In the genomic region with DNA sequence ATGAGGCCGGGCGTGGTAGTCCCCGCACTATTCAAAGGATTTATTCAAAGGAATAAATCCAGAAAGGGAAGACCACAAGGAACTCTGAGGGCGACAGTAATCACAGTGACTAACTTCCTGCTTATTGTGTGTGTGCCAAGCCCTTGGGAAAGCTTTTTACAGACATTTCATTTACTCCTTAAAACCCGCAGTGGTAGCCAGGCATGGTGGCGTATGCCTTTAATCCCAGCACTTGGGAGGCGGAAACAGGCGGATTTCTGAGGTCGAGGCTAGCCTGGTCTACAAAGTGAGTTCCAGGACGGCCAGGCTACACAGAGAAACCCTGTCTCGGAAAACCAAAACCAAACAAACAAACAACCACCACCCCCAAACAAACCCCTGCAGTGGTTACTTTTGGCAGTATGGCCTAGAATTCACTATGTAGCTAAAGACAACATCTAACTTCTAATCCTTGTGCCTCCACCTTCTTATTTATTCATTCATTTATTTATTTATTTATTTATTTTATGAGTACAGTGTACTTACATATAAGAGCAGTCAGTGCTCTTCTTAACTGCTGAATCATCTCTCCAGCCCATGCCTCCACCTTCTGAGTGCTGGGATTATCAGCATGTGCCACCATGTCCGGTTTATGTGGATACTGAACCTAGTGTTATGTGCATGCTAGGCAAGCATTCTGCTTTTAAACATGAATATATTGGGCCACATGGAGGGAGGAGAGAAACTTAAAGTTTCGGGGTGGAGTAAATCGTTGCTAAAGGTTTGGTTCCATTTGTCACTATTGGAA, we compare ENCODE assay signal across 22 mouse cellular contexts.
A peak's percentile ranks its signal among the peaks of the same experiment; 100 is the strongest.
DNase-seq lines count a peak whose midpoint lies in the region; ATAC-seq and TF ChIP-seq lines count a peak whose summit lies in the region.
"Had no signal": no experiment of that assay in that cellular context is flagged by ENCODE, and none has a peak within 500 bp of the region (broad histone marks: within the 10 kb centered on the region; RNA-seq: fewer than 3 reads in every experiment).

No protein-coding gene starts in this region.

- no peak overlapping the region for H3K4me3 ChIP-seq in liver, postnatal 0 days (ENCODE audit: low read depth, low read length)
- H3K4me3 ChIP-seq: embryonic facial prominence, embryonic 12.5 days; heart, embryonic 12.5 days; limb, embryonic 12.5 days; midbrain, embryonic 12.5 days; neural tube, embryonic 13.5 days had no signal

- H3K36me3 ChIP-seq in liver, postnatal 0 days (replicated peaks; ENCODE audit: insufficient read depth, low read length), result no peaks in the 10 kb centered on the region
- H3K36me3 ChIP-seq: embryonic facial prominence, embryonic 12.5 days; midbrain, embryonic 12.5 days; neural tube, embryonic 13.5 days had no signal

- peak; percentile 56; the same call in 1 of the 2 replicates for ATAC-seq in liver, postnatal 0 days
- ATAC-seq: forebrain, postnatal 0 days; hindbrain, embryonic 16.5 days; intestine, postnatal 0 days had no signal

- no peak overlapping the region for H3K4me2 ChIP-seq in liver, postnatal 0 days (ENCODE audit: low read depth, low read length)
- H3K4me2 ChIP-seq: embryonic facial prominence, embryonic 12.5 days; heart, embryonic 12.5 days; limb, embryonic 12.5 days; lung, embryonic 14.5 days; midbrain, embryonic 12.5 days; neural tube, embryonic 13.5 days had no signal

- TF ChIP-seq CTCF in brain, embryonic 14.5 days (IDR thresholded peaks at IDR 0.05; ENCODE audit: borderline replicate concordance, extremely low read depth, insufficient read depth, insufficient read length), result no peak
- no peak for TF ChIP-seq CTCF in liver, postnatal 0 days (IDR thresholded peaks at IDR 0.05; ENCODE audit: low read depth)

- no peak for TF ChIP-seq POLR2A in brain, embryonic 14.5 days (IDR thresholded peaks at IDR 0.05; ENCODE audit: borderline replicate concordance, extremely low read depth, insufficient read depth, insufficient read length, poor library complexity, severe bottlenecking)

- 79% methylated on average over 14 of the region's 14 CpGs for WGBS in liver, postnatal 0 days (ENCODE audit: insufficient replicate concordance)

- no peaks in the 10 kb centered on the region for H3K27me3 ChIP-seq in liver, postnatal 0 days (ENCODE audit: insufficient read depth, low read length)
- H3K27me3 ChIP-seq: CH12.LX; embryonic facial prominence, embryonic 12.5 days; heart, embryonic 12.5 days; limb, embryonic 12.5 days; midbrain, embryonic 12.5 days; neural tube, embryonic 13.5 days had no signal

- peak; percentile 28 for DNase-seq in Muller cell, postnatal 12 days (ENCODE audit: inconsistent ontology term)
- peak; percentile 25 for DNase-seq in brain, embryonic 14.5 days (ENCODE audit: low read depth)
- DNase-seq in liver, result peak; percentile 43
- no peak for DNase-seq in liver, postnatal 0 days
- no peak for DNase-seq in frontal cortex, postnatal 14 days (ENCODE audit: low spot score in 2 of 2)
- no peak for DNase-seq in lung, postnatal 4 days
- no peak for DNase-seq in ovary, postnatal 36 days (ENCODE audit: low spot score)
- DNase-seq: adrenal gland, adult 2 months; cerebellum, adult 8-10 months; forebrain, postnatal 0 days; heart, postnatal 14 days; lung, embryonic 14.5 days; thymus, postnatal 4 days had no signal

- TF ChIP-seq EP300 in liver, postnatal 0 days (IDR thresholded peaks at IDR 0.05; ENCODE audit: low read depth), result no peak

- peak overlapping the region; percentile 23; the same call in 1 of the 2 replicates for H3K27ac ChIP-seq in liver, postnatal 0 days (ENCODE audit: low read depth)
- H3K27ac ChIP-seq: embryonic facial prominence, embryonic 12.5 days; limb, embryonic 12.5 days; macrophage; midbrain, embryonic 12.5 days; neural tube, embryonic 13.5 days had no signal

- peaks cover 17% of the 10 kb centered on the region for H3K4me1 ChIP-seq in liver, postnatal 0 days (ENCODE audit: insufficient read depth)

- no peak overlapping the region for H3K9ac ChIP-seq in liver, postnatal 0 days (replicated peaks)
- H3K9ac ChIP-seq: embryonic facial prominence, embryonic 12.5 days; forebrain, postnatal 0 days; heart, embryonic 12.5 days; limb, embryonic 12.5 days; lung, embryonic 14.5 days; midbrain, embryonic 12.5 days; neural tube, embryonic 13.5 days had no signal

- no peaks in the 10 kb centered on the region for H3K9me3 ChIP-seq in liver, postnatal 0 days (ENCODE audit: low read length)
- H3K9me3 ChIP-seq: embryonic facial prominence, embryonic 12.5 days; heart, embryonic 12.5 days; limb, embryonic 12.5 days; midbrain, embryonic 12.5 days; neural tube, embryonic 13.5 days had no signal

Comparison
In these comparisons a context has a peak if more than half of its experiments do, and no peak if none do; other contexts are left out.
1. DNase-seq: peak in Muller cell, postnatal 12 days (single experiment), brain, embryonic 14.5 days (single experiment) and liver (single experiment); none in liver, postnatal 0 days (single experiment), frontal cortex, postnatal 14 days (0 of 2), lung, postnatal 4 days (0 of 2) and ovary, postnatal 36 days (single experiment).